Mouse (Mus musculus): ENCODE measurements at regions not wholly inside any gene's neighbourhood (a gene's known extent, or its start where the extent isn't known, plus 50 kb on each side); places are given as distances from the start of the nearest gene placed in this dataset.

DNA sequence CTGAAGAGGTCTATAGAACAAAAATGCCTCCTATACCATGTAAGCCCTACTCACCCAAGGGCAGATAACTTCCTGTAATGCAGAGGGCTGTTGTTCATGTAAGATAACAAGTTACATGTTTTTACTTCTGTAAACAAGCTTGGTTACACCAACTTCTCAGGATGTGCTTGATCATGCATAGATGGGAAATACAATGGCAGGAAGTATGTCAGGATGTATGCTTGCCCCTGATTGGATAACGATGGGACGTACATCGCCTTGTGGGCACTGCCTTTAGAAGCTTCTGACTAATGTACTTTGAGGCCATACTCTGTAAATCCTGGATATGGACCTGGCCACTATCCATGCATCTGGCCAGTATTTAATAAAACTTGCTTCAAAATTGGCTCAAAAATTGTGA lies 69.2 kb upstream of the Pde3b start:
- DNase-seq (ENCODE audit: low spot score) = no peak

DNA sequence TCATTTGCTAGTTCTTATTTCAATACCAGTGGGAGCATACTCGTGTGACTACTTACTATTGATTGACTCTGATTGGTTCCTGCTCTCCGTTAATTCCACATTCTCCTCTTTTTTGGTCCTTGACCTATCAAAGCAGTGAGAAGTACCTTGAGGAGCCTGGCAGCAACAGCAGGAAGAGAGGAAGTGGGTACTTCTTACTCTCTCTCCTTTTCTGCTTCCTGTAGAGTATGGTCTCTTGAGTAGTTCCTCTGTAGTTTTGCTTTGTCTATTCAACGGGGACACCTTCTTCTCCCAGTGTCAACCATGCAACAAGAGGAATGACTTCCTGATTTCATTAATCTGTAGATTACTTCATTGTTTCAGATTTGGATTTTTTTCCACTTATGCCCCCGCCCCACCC lies 68.1 kb upstream of the Pde3b start:
- DNase-seq (ENCODE audit: low spot score) = peak; percentile 24

DNA sequence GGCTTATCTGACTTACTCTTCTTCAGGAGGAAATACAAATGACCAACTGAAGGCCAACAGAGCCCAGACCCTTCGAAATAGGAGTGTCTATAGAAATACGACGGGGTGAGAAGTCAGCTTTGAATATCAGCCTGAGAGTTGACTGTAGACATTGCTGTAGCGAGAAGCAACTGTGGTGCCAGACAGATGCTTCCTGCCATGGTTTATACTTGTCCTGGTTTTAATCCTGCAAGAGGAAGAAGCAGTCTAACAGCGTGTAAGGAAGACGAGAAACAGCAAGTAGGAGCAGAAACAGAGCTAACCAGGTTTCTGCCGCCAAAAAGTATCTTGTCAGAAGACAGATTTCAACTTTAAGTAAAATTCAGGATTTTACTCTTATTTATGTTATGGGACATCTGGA lies 64.1 kb upstream of the Pde3b start:
- DNase-seq (ENCODE audit: low spot score) = no peak

DNA sequence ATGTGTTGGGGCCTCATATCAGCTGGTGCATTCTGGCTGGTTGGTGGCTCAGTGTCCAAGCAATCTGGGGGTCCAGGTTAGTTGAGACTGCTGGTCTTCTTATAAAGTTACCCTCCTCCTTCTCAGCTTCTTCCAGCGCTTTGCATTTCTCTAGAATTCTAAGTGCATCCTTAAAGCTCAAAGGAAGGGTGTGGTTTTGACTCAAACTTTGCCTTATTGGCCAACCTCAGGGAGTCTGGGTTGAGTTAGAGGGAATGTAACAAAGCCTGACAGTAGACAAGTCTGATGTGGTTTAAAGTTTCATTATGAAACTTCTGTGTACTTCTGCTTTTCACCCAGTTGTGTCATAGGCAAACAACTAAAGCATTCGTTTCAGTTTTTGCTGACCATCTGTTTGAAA lies 58.7 kb upstream of the Pde3b start:
- no peak for DNase-seq (ENCODE audit: low spot score)

DNA sequence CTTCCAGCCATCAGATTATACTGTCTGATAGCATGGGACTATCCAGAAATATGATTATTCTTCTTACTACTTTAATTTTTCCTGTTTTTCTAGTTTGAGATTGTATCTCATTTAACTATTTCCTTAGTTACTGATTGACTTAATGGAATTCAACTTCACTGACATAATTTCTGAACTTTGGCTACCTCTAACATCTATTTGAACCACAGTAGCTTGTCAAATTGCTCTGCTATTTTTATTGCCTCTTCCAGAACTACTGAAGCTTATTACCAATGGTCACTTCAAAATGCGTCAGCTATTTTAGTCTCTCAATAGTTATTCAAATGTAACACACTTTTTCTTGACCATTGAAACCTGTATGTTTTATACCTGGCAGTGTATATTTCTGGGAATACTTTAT lies 52.9 kb upstream of the Pde3b start:
- DNase-seq (ENCODE audit: low spot score) = no peak

DNA sequence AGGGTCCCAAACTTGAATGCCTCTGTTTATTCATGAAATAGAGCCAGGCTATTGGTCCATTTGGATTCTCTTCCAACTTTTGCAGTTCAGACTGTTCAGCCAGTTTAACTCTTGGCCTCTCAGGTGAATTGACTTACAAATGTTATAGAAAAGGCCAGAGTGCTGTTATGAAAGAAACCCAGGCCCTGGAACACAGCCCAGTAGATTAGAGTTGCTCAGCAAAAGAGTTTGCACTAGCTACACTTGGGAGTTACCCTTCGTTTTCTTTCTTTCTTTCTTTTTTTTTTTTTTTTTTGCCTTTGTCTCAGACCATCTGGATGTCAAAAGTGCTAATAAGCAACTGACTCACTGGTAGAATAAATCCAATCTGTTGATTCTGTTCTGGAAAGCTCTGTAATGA lies 51.0 kb upstream of the Pde3b start:
- DNase-seq (ENCODE audit: low spot score) = no peak
